Mouse (Mus musculus) neural tube, embryonic 12.5 days (tissue): ENCODE data around the gene Ezh1. TPM values are rescaled to one million over a fixed set of nuclear protein-coding genes. Genes with fewer than 3 reads are reported as not detected.
"Not testable (repeated sequence)": the region's sequence is repeated elsewhere in the genome, so short reads cannot be mapped to it uniquely, and the experiment has no call there.

Experiments used
- ATAC-seq: fragments of 200-750 bp; cut with Nextera tagmentation; 2 replicates; pipeline ENCODE4 v1.8.0; 2017; ENCODE audit warnings: low read depth, mild to moderate bottlenecking, moderate TSS enrichment, moderate library complexity; ENCODE audit not compliant: low FRiP score
- H3K27ac ChIP-seq: fragments of 300-500 bp; sonication (generic); 2 replicates; pipeline ENCODE4 v1.5.1; 2016
- H3K27me3 ChIP-seq: fragments of 300-500 bp; sonication (generic); replicated peaks from 2 replicates; pipeline ENCODE4 v1.6.1; 2016; ENCODE audit warnings: mild to moderate bottlenecking
- H3K36me3 ChIP-seq: fragments of 300-500 bp; sonication (generic); 2 replicates; pipeline ENCODE4 v1.6.1; 2016; ENCODE audit warnings: mild to moderate bottlenecking
- H3K4me1 ChIP-seq: fragments of 300-500 bp; sonication (generic); 2 replicates; pipeline ENCODE4 v1.6.1; 2016
- H3K4me2 ChIP-seq: fragments of 300-500 bp; sonication (generic); replicated peaks from 2 replicates; pipeline ENCODE4 v1.6.1; 2016; ENCODE audit warnings: mild to moderate bottlenecking
- H3K4me3 ChIP-seq: fragments of 300-500 bp; sonication (generic); 2 replicates; pipeline ENCODE4 v1.5.1; 2016
- H3K9ac ChIP-seq: fragments of 300-500 bp; sonication (generic); 2 replicates; pipeline ENCODE4 v1.6.1; 2016; ENCODE audit warnings: mild to moderate bottlenecking
- H3K9me3 ChIP-seq: fragments of 300-500 bp; sonication (generic); 2 replicates; pipeline ENCODE4 v1.6.1; 2016; ENCODE audit warnings: mild to moderate bottlenecking
- WGBS: fragments of 180-500 bp; shearing (Covaris S2); methylation state at CpG from one replicate; pipeline ENCODE4 v1.1.7; 2016; 5-methylcytosine and 5-hydroxymethylcytosine counted together
- polyA plus RNA-seq: library from polyadenylated mRNA; unstranded; fragments of >200 nt; fragmentation: Nextera tagmentation; extraction: Ambion mirVana; gene quantifications from 2 replicates; pipeline ENCODE4 v1.2.1, GENCODE M21; 2016

The Ezh1 gene
- polyA plus RNA-seq, 1 experiment from 2014 or later: 14.3 TPM

DNA sequence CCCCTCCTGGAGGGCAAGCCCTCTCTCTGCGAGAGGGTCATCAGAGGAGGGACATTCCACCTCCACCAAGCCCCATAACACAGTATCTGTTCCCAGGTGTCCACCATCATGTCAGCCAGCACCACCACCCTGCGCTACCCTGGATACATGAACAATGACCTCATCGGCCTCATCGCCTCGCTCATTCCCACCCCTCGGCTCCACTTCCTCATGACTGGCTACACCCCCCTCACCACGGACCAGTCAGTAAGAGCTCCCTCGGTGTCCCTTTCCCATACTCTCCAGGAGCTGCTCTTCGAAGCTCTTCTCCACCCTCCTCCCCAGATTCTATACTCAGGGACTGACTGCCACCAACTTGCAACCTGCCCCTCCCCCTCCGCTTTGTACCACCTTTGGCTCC is 66.1 kb downstream of the Ezh1 start:
- Histone ChIP-seq H3K36me3 (peaks cover 21% of the 10 kb centered on the region), H3K27me3 (peaks cover 51% of the 10 kb centered on the region)
- H3K4me2 ChIP-seq: not testable (repeated sequence)

GRCm38 (mm10) chr11:101155728-101156371 is 70.4 kb downstream of the Ezh1 start, which contains the start of gene Tubg2:
Gene Tubg2 (plus strand): TSS chr11:101155907.
- peak within 1 kb of the TSS; percentile 70 for H3K27ac ChIP-seq
- peak within 1 kb of the TSS; percentile 69 for H3K4me2 ChIP-seq
- peak within 1 kb of the TSS; percentile 35 for H3K4me3 ChIP-seq
- H3K9me3 ChIP-seq: no peaks in the 10 kb centered on the region
- WGBS: 2% methylated on average over 36 of the region's 36 CpGs
- H3K9ac ChIP-seq: peak within 1 kb of the TSS; percentile 61
- peaks cover 12% of the 10 kb centered on the region for H3K4me1 ChIP-seq
- H3K36me3 ChIP-seq: no peaks in the 10 kb centered on the region
- H3K27me3 ChIP-seq: peaks cover 13% of the 10 kb centered on the region
- peak; percentile 66; the same call in 1 of the 2 replicates for ATAC-seq

More for the DNA sequence above, 66.1 kb downstream of the Ezh1 start:
- H3K9ac ChIP-seq, H3K27ac ChIP-seq, H3K4me3 ChIP-seq, ATAC-seq, H3K9me3 ChIP-seq: not testable (repeated sequence)
- WGBS: 72% methylated on average over 9 of the region's 10 CpGs
- H3K4me1 ChIP-seq: peaks cover 24% of the 10 kb centered on the region

DNA sequence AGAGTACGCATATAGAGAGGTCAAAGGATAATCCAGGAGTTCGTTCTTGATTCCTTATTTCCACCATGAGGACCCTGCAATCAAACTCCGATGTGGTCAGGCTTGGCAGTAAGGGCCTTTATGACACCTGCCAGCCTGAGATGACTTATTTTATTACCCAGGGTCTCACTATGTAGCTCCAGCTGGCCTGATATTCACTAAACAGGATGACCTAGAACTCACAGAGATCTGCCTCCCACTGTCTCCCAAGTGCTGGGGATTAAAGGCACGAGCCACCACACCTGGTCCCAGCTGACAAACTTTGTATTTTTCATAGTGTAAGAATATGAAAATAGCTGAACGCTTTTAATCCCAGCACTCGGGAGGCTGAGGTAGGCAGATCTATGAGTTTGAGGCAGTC is 71.1 kb downstream of the Ezh1 start:
- no peak overlapping the region for H3K4me3 ChIP-seq
- H3K27me3 ChIP-seq: peaks cover 12% of the 10 kb centered on the region
- WGBS: 68% methylated on average over 6 of the region's 6 CpGs
- H3K27ac ChIP-seq: no peak overlapping the region
- H3K4me2 ChIP-seq: no peak overlapping the region
- H3K36me3 ChIP-seq: no peaks in the 10 kb centered on the region
- no peak overlapping the region for H3K9ac ChIP-seq
- H3K4me1 ChIP-seq: peaks cover 12% of the 10 kb centered on the region
- no peaks in the 10 kb centered on the region for H3K9me3 ChIP-seq
- ATAC-seq: no peak

GRCm38 (mm10) chr11:101154648-101155047 is 71.6 kb downstream of the Ezh1 start:
- H3K4me3 ChIP-seq: no peak overlapping the region
- no peak for ATAC-seq
- no peak overlapping the region for H3K4me2 ChIP-seq
- H3K27ac ChIP-seq: no peak overlapping the region
- no peaks in the 10 kb centered on the region for H3K9me3 ChIP-seq
- peaks cover 12% of the 10 kb centered on the region for H3K27me3 ChIP-seq
- no peak overlapping the region for H3K9ac ChIP-seq
- peaks cover 12% of the 10 kb centered on the region for H3K4me1 ChIP-seq
- no peaks in the 10 kb centered on the region for H3K36me3 ChIP-seq

DNA sequence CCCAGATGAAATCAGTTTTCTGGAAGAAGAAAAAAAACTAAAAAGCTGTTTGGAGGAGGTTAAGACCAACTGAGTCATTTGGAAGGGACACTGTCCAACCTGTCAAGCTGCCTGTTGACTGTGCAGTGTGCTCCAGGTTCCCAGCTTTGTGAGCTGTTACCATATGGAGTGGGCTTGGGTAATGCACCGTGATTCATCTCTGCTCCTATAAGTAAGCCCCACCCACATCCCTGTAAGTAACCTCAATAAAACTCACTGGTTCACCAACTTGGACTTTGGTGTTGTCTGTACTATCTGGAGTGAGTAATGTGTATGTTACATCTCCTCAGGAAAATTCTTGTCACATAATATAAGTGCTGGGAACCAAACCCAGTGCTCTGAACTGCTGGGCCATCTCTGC is 73.4 kb downstream of the Ezh1 start:
- no peak for ATAC-seq
- Histone ChIP-seq H3K27me3 (peaks cover 7% of the 10 kb centered on the region), H3K27ac (no peak overlapping the region), H3K9ac (no peak overlapping the region), H3K9me3 (no peaks in the 10 kb centered on the region), H3K4me3 (no peak overlapping the region), H3K4me1 (peaks cover 18% of the 10 kb centered on the region), H3K4me2 (no peak overlapping the region), H3K36me3 (no peaks in the 10 kb centered on the region)
- 78% methylated on average over 1 of the region's 1 CpGs for WGBS

DNA sequence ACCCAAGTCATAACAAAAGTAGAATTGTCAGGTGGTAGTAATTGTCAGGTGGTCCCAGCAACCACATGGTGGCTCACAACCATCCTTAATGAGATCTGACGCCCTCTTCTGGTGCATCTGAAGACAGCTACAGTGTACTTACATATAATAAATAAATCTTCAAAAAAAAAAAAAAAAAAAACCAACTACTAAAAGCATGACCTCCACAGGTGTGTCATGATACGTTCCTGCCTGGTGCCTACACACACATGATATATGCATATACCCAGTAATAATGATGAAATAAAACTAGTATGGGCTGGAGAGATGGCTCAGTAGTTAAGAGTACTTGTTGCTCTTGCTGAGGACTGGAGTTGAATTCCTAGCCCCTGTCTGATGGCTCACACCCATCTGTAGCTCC is 75.2 kb downstream of the Ezh1 start:
- no peaks in the 10 kb centered on the region for H3K9me3 ChIP-seq
- ATAC-seq: no peak
- no peak overlapping the region for H3K27ac ChIP-seq
- peaks cover 12% of the 10 kb centered on the region for H3K4me1 ChIP-seq
- no peaks in the 10 kb centered on the region for H3K36me3 ChIP-seq
- no peak overlapping the region for H3K4me3 ChIP-seq
- H3K9ac ChIP-seq: no peak overlapping the region
- H3K4me2 ChIP-seq: no peak overlapping the region
- H3K27me3 ChIP-seq: 0 out of 2 replicates have a peak, but pooled peaks cover 3% of the 10 kb centered on the region
- 55% methylated on average over 2 of the region's 2 CpGs for WGBS

DNA sequence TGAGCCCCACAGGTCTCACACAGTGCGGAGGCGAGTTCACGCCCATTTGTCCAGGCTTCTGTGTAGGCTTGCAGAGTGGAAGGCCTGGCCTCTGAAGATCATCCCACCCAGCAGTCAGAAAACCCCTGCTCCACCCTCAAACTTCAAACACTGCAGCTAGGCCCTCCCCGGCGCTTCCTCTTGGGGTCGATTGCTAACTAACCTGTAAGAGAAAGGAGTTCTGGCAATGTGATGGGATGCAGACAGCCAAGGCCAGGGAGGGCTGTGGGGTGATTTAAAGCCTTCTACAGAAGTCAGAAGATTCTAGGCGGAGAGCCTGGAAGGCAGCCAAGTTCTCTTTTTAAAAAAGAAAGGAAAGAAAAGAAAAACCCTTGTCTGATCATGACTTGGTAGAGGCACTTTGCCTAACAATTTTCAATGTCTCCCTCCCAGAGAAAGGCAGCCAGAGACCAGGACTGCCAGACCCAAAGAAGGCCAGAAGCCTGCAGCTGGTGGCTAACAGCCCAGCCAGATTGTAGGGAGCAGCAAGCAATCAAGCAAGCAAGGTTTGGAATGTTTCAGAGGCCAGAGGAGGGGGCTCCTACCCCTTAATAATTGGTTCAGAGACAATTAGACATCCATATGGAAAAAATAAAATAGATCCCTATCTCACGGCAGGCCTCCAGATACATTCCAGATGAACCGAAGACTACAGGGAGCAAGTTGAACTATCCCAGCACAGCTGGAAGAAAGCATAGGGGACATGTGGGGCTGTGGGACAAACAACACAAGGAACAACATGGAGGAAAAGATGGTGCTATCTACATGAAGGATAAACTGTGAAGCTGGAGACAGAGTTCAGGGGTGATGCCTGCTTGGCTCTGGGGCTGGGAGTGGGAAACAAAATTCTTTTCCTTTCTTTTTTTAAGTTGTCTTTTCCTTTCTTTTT is 76.8 kb downstream of the Ezh1 start:
- no peak overlapping the region for H3K4me2 ChIP-seq
- H3K9ac ChIP-seq: no peak overlapping the region
- 0 out of 2 replicates have a peak, but pooled peaks have one; percentile 33 for ATAC-seq
- H3K4me1 ChIP-seq: 0 out of 2 replicates have a peak, but pooled peaks cover 6% of the 10 kb centered on the region
- no peaks in the 10 kb centered on the region for H3K9me3 ChIP-seq
- 0 out of 2 replicates have a peak overlapping the region, but pooled peaks have one; percentile 0 for H3K27ac ChIP-seq
- H3K27me3 ChIP-seq: no peaks in the 10 kb centered on the region
- no peaks in the 10 kb centered on the region for H3K36me3 ChIP-seq
- WGBS: 42% methylated on average over 9 of the region's 9 CpGs
- H3K4me3 ChIP-seq: no peak overlapping the region

DNA sequence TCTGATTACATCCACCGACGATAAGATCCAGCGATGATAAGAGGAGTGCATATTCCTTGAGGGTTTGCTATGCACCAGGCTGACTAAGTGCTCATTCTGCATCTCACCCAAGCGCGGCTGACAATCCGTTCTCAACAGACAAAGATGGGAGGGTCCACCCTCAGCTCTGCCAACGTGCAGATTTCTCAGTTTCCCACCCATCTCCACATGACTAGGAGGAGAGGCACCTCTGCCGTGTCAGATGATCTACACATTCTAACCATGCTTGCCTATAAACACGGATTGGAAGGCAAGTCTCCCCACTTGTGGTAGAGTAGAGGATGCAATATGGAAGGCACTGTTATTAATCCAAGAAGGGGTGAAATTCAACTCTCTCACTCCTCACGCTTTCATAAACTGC is 77.5 kb downstream of the Ezh1 start:
- peaks cover 8% of the 10 kb centered on the region; the same call in 1 of the 2 replicates for H3K4me1 ChIP-seq
- 68% methylated on average over 10 of the region's 10 CpGs for WGBS
- H3K9me3 ChIP-seq: no peaks in the 10 kb centered on the region
- H3K27ac ChIP-seq: 0 out of 2 replicates have a peak overlapping the region, but pooled peaks have one; percentile 0
- H3K9ac ChIP-seq: no peak overlapping the region
- no peak overlapping the region for H3K4me2 ChIP-seq
- ATAC-seq: no peak
- H3K27me3 ChIP-seq: no peaks in the 10 kb centered on the region
- no peaks in the 10 kb centered on the region for H3K36me3 ChIP-seq
- H3K4me3 ChIP-seq: no peak overlapping the region

GRCm38 (mm10) chr11:101146377-101146776 is 79.9 kb downstream of the Ezh1 start:
- WGBS: 25% methylated on average over 10 of the region's 10 CpGs
- H3K36me3 ChIP-seq: no peaks in the 10 kb centered on the region
- H3K9ac ChIP-seq: no peak overlapping the region
- peaks cover 12% of the 10 kb centered on the region; the same call in 1 of the 2 replicates for H3K4me1 ChIP-seq
- H3K9me3 ChIP-seq: no peaks in the 10 kb centered on the region
- no peak for ATAC-seq
- H3K27me3 ChIP-seq: no peaks in the 10 kb centered on the region
- no peak overlapping the region for H3K4me3 ChIP-seq
- H3K4me2 ChIP-seq: no peak overlapping the region; the same call in 1 of the 2 replicates
- no peak overlapping the region for H3K27ac ChIP-seq

DNA sequence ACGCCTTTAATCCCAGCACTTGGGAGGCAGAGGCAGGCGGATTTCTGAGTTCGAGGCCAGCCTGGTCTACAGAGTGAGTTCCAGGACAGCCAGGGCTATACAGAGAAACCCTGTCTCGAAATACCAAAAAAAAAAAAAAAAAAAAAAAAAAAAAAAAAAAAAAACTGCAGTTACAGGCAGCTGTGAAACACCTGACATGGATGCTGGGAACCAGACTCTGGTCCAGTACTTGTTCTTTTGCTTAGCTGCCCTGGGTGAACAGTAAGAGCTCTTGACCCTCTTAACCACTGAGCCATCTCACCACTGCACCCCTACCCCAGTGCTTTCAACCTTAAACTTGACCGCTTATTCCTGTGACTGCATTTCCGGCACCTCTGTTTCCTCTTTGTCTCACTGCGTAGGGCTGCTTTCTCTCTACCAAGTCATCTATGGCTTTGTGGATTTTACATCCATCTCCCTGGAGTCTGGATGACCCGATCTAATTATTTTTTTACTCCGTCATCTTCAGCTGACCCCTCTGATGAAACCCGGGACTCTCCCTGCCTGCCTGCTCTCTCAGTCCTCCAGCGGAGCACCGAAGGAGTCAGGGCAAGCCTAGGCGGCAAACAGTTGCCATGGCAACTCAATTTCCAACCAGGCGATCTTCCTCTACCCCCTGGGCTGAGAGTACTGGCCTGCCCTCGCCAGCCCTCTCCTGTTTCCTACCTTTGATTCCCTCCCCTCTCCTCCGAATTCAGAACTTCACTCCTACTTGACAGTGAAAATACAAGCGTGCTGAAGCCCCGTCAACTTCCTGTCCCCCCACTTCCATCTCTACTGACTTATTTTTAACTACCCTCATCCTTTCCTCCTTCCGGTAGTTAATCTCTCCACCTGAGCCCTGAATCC is 82.7 kb downstream of the Ezh1 start:
- 23% methylated on average over 19 of the region's 19 CpGs for WGBS
- no peak overlapping the region for H3K27ac ChIP-seq
- ATAC-seq: peak; percentile 66; the same call in 1 of the 2 replicates

DNA sequence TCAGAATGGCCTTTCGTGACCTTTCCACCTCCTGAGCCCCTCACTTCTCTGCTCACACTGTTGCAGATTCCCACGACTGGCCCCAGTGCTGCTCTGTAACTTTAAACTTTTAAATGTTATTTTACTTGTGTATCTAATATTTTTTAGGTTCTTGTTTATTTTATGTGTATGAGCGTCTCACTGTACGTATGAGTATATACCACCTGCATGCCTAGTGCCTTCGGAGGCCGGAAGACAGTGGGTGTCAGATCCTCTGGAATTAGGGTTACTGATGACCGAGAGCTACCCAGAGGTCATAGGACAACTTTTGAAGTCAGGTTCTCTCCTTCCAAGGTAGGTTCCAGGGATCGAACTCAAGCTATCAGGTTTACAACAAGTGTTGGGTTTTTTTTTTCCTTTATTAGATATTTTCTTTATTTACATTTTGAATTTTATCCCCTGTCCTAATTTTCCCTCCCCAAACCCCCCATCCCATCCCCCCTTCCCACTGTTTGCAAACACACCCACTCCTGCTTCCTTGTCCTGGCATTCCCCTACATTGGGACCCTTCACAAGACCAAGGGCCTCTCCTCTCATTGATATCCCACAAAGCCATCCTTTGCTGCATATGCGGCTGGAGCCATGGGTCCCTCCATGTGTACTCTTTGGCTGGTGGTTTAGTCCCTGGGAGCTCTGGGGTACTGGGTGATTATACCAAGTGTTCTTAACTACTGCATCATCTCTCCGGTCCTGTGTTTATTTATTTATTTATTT is 83.9 kb downstream of the Ezh1 start:
- H3K4me3 ChIP-seq: no peak overlapping the region
- no peak overlapping the region for H3K27ac ChIP-seq
- H3K9ac ChIP-seq: no peak overlapping the region
- H3K36me3 ChIP-seq: no peaks in the 10 kb centered on the region
- 87% methylated on average over 10 of the region's 10 CpGs for WGBS
- ATAC-seq: no peak
- no peak overlapping the region for H3K4me2 ChIP-seq
- H3K27me3 ChIP-seq: peaks cover 8% of the 10 kb centered on the region; the same call in 1 of the 2 replicates
- H3K9me3 ChIP-seq: no peaks in the 10 kb centered on the region
- peaks cover 15% of the 10 kb centered on the region; the same call in 1 of the 2 replicates for H3K4me1 ChIP-seq

More for the DNA sequence above, 82.7 kb downstream of the Ezh1 start:
- H3K4me2 ChIP-seq: peak overlapping the region; percentile 57
- H3K36me3 ChIP-seq: no peaks in the 10 kb centered on the region
- peaks cover 8% of the 10 kb centered on the region; the same call in 1 of the 2 replicates for H3K27me3 ChIP-seq
- peaks cover 16% of the 10 kb centered on the region; the same call in 1 of the 2 replicates for H3K4me1 ChIP-seq
- H3K4me3 ChIP-seq: 0 out of 2 replicates have a peak overlapping the region, but pooled peaks have one; percentile 17
- no peaks in the 10 kb centered on the region for H3K9me3 ChIP-seq
- H3K9ac ChIP-seq: 0 out of 2 replicates have a peak overlapping the region, but pooled peaks have one; percentile 18
